Mouse (Mus musculus): ENCODE data around the gene Mrpl21. TPM values are rescaled to one million over a fixed set of nuclear protein-coding genes. Genes with fewer than 3 reads are reported as not detected.

Mrpl21 gene
- total and polyA plus RNA-seq, 3 experiments = 145 to 159 TPM; not detected in 1

GRCm38 (mm10) chr19:3336485-3337255, 54.0 kb downstream of the Mrpl21 start:
- H3K9ac ChIP-seq (ENCODE audit: control insufficient read depth, low read depth, low read length, poor library complexity, severe bottlenecking) = no peak overlapping the region
- H3K79me2 ChIP-seq (ENCODE audit: control insufficient read depth, insufficient read depth, low read length, poor library complexity) = no peaks in the 10 kb centered on the region
- H3K9me3 ChIP-seq (replicated peaks; ENCODE audit: insufficient read depth, low read length) = no peaks in the 10 kb centered on the region
- TF ChIP-seq EP300 (IDR thresholded peaks at IDR 0.05; ENCODE audit: low read depth in 1 of 2, low read length in 2 of 2) (no peak), RAD21 (IDR thresholded peaks at IDR 0.05; ENCODE audit: low read depth, low read length) (no peak), ETS1 (IDR thresholded peaks at IDR 0.05; ENCODE audit: low read depth, low read length) (no peak), RCOR1 (IDR thresholded peaks at IDR 0.05; ENCODE audit: low read depth, low read length) (no peak), CHD2 (IDR thresholded peaks at IDR 0.05; ENCODE audit: low read length) (no peak), POLR2A (IDR thresholded peaks at IDR 0.05; ENCODE audit: control insufficient read depth in 1 of 2, insufficient read depth in 1 of 2, low read depth in 1 of 2, low read length in 2 of 2, poor library complexity in 1 of 2) (no peak), TAL1 (IDR thresholded peaks at IDR 0.05; ENCODE audit: low read length) (no peak), UBTF (IDR thresholded peaks at IDR 0.05; ENCODE audit: borderline replicate concordance, insufficient read depth, low read depth, low read length) (no peak), TBP (IDR thresholded peaks at IDR 0.05; ENCODE audit: low read depth, low read length) (no peak), MEF2A (IDR thresholded peaks at IDR 0.05; ENCODE audit: extremely low read depth, insufficient replicate concordance, low read depth, low read length, poor library complexity, severe bottlenecking) (no peak), MAZ (IDR thresholded peaks at IDR 0.05; ENCODE audit: low read depth, low read length) (no peak), POLR2AphosphoS2 (IDR thresholded peaks at IDR 0.05; ENCODE audit: low read length) (no peak), ZKSCAN1 (IDR thresholded peaks at IDR 0.05; ENCODE audit: low read depth, low read length) (no peak), ELF1 (IDR thresholded peaks at IDR 0.05; ENCODE audit: low read depth, low read length) (no peak), ZC3H11A (IDR thresholded peaks at IDR 0.05; ENCODE audit: low read depth, low read length) (no peak)
- DNase-seq (ENCODE audit: low read depth, low spot score) = no peak
- H3K4me1 ChIP-seq (ENCODE audit: control insufficient read depth in 1 of 2, insufficient read depth in 2 of 2, low read length in 2 of 2) = peaks cover 10 to 23% of the 10 kb centered on the region in 2 experiments
- H3K4me3 ChIP-seq (ENCODE audit: control insufficient read depth in 1 of 2, insufficient read depth in 1 of 2, low read depth in 2 of 2, low read length in 2 of 2) = no peak overlapping the region
- H3K27me3 ChIP-seq (ENCODE audit: control insufficient read depth in 1 of 2, insufficient read depth in 2 of 2, low read length in 2 of 2) = no peaks in the 10 kb centered on the region
- peaks cover 0 to 22% of the 10 kb centered on the region in 2 experiments; a peak in 2 of 4 replicates for H3K36me3 ChIP-seq (ENCODE audit: control insufficient read depth in 1 of 2, insufficient read depth in 2 of 2, low read length in 2 of 2)
- no peak overlapping the region for H3K27ac ChIP-seq (ENCODE audit: control insufficient read depth, low read depth, low read length)

GRCm38 (mm10) chr19:3339187-3339586, 56.5 kb downstream of the Mrpl21 start:
- H3K36me3 ChIP-seq (ENCODE audit: control insufficient read depth in 1 of 2, insufficient read depth in 2 of 2, low read length in 2 of 2) = peaks cover 0 to 8% of the 10 kb centered on the region in 2 experiments; a peak in 2 of 4 replicates
- H3K9me3 ChIP-seq (replicated peaks; ENCODE audit: insufficient read depth, low read length) = no peaks in the 10 kb centered on the region
- TF ChIP-seq MYC (IDR thresholded peaks at IDR 0.05; ENCODE audit: low read depth, low read length) = no peak
- no peak for TF ChIP-seq ETS1 (IDR thresholded peaks at IDR 0.05; ENCODE audit: low read depth, low read length)
- no peak for TF ChIP-seq MXI1 (IDR thresholded peaks at IDR 0.05; ENCODE audit: low read depth, low read length)
- TF ChIP-seq MYB (IDR thresholded peaks at IDR 0.05; ENCODE audit: low read depth, low read length) = no peak
- no peak for TF ChIP-seq RAD21 (IDR thresholded peaks at IDR 0.05; ENCODE audit: low read depth, low read length)
- no peak for TF ChIP-seq POLR2AphosphoS5 (IDR thresholded peaks at IDR 0.05; ENCODE audit: borderline replicate concordance, low read depth, low read length)
- no peak for TF ChIP-seq MAZ (IDR thresholded peaks at IDR 0.05; ENCODE audit: low read depth, low read length)
- TF ChIP-seq BHLHE40 (IDR thresholded peaks at IDR 0.05; ENCODE audit: borderline replicate concordance, low read depth, low read length) = no peak
- H3K9ac ChIP-seq (ENCODE audit: control insufficient read depth, low read depth, low read length, poor library complexity, severe bottlenecking) = no peak overlapping the region
- no peak overlapping the region for H3K4me3 ChIP-seq (ENCODE audit: control insufficient read depth in 1 of 2, insufficient read depth in 1 of 2, low read depth in 2 of 2, low read length in 2 of 2)
- peaks cover 2 to 10% of the 10 kb centered on the region in 2 experiments for H3K4me1 ChIP-seq (ENCODE audit: control insufficient read depth in 1 of 2, insufficient read depth in 2 of 2, low read length in 2 of 2)
- H3K79me2 ChIP-seq (ENCODE audit: control insufficient read depth, insufficient read depth, low read length, poor library complexity) = no peaks in the 10 kb centered on the region
- DNase-seq (ENCODE audit: low read depth, low spot score) = no peak
- H3K27me3 ChIP-seq (ENCODE audit: control insufficient read depth in 1 of 2, insufficient read depth in 2 of 2, low read length in 2 of 2) = no peaks in the 10 kb centered on the region
- H3K27ac ChIP-seq (ENCODE audit: control insufficient read depth, low read depth, low read length) = no peak overlapping the region
